Mouse (Mus musculus) mouse embryonic stem cell (cell line): Measurements from ENCODE around the gene Ppp2r2d.

ENCODE experiments used
- in situ Hi-C, 2 experiments: fragments of 300-500 bp; cut with MboI; formaldehyde crosslinking; loops; 1 replicate in 1 of 2; 3 replicates in 1 of 2; pipeline ENCODE4 v1.14.3; 2019 to 2020; ENCODE audit warnings: low sequenced_read_pairs in 2 of 2, low pct_unique_long_range_greater_than_20kb in 1 of 2, mixed read lengths in 1 of 2; ENCODE audit not compliant: unreplicated experiment in 1 of 2

Gene Ppp2r2d

GRCm38 (mm10) chr7:138909277-138910192 lies 63.7 kb downstream of the Ppp2r2d start, which contains the start of gene Bnip3:
TSS of gene Bnip3 (minus strand) at chr7:138909519.
- in situ Hi-C loops: no loop called here

GRCm38 (mm10) chr7:138910193-138910562 lies 64.3 kb downstream of the Ppp2r2d start:
- in situ Hi-C loops: no loop called here

GRCm38 (mm10) chr7:138913616-138914015 lies 67.7 kb downstream of the Ppp2r2d start:
- in situ Hi-C loops: no loop called here

- in situ Hi-C loops: no loop called here
Observed at GRCm38 (mm10) chr7:138919156-138919944, 73.5 kb downstream of the Ppp2r2d start.

- in situ Hi-C loops: loop anchor here (5.0 kb wide), 1 partner anchor 79 kb away; no protein-coding TSS in a partner anchor
Observed at GRCm38 (mm10) chr7:138921611-138922010, 75.7 kb downstream of the Ppp2r2d start.

GRCm38 (mm10) chr7:138923756-138924425 lies 78.0 kb downstream of the Ppp2r2d start:
- in situ Hi-C loops: loop anchor here (5.0 kb wide), 1 partner anchor 82 kb away; no protein-coding TSS in a partner anchor

- in situ Hi-C loops: no loop called here
Observed at GRCm38 (mm10) chr7:138928456-138928855, 82.6 kb downstream of the Ppp2r2d start.
